Mouse (Mus musculus) small intestine, adult 2 months (tissue): ENCODE data around the gene D2hgdh. TPM values are rescaled to one million over a fixed set of nuclear protein-coding genes. Genes with fewer than 3 reads are reported as not detected.

Experiments used
- H3K27ac ChIP-seq: fragments of 200-500 bp; 2 replicates; pipeline ENCODE4 v1.5.1; 2012; ENCODE audit warnings: low read depth, low read length, control low read depth, inconsistent platforms; ENCODE audit not compliant: insufficient read depth
- H3K27me3 ChIP-seq: fragments of 200-500 bp; 2 replicates; pipeline ENCODE4 v1.6.1; 2012; ENCODE audit warnings: mild to moderate bottlenecking, moderate library complexity, low read length, inconsistent platforms; ENCODE audit not compliant: control insufficient read depth, insufficient read depth
- H3K36me3 ChIP-seq: fragments of 200-500 bp; 2 replicates; pipeline ENCODE4 v1.6.1; 2012; ENCODE audit warnings: mild to moderate bottlenecking, low read length, control low read depth, inconsistent platforms; ENCODE audit not compliant: control insufficient read depth, insufficient read depth
- H3K4me1 ChIP-seq: fragments of 200-500 bp; 2 replicates; pipeline ENCODE4 v1.6.1; 2012; ENCODE audit warnings: low read length, inconsistent platforms, mixed read lengths; ENCODE audit not compliant: control insufficient read depth, insufficient read depth, insufficient read length
- H3K4me3 ChIP-seq: fragments of 200-500 bp; 2 replicates; pipeline ENCODE4 v1.5.1; 2012; ENCODE audit warnings: low read depth, mild to moderate bottlenecking, control low read depth, inconsistent platforms, low read length, moderate library complexity
- CTCF ChIP-seq: fragments of 200-500 bp; IDR thresholded peaks from 2 replicates; pipeline ENCODE4 v1.5.1; 2012; ENCODE audit warnings: low read depth, mild to moderate bottlenecking, control low read depth, inconsistent platforms, low read length, moderate library complexity, mixed read lengths; ENCODE audit not compliant: insufficient replicate concordance, insufficient read length; ENCODE audit errors: extremely low read depth
- POLR2A ChIP-seq: fragments of 200-500 bp; IDR thresholded peaks from 2 replicates; pipeline ENCODE4 v1.6.1; 2012; ENCODE audit warnings: low read depth, mild to moderate bottlenecking, control low read depth, inconsistent platforms, low read length, moderate library complexity
- WGBS: fragments of 180-500 bp; shearing (Covaris S2); methylation state at CpG from one replicate; pipeline ENCODE4 v1.1.7; 2018; 5-methylcytosine and 5-hydroxymethylcytosine counted together
- polyA plus RNA-seq: library from polyadenylated mRNA; depleted of rRNA; stranded (reverse); fragments of >200 nt; gene quantifications from 2 replicates; pipeline ENCODE4 v1.2.3, GENCODE M21; 2012; rRNA removed

The D2hgdh gene
- 12.2 and 16.9 TPM in 2 replicates for polyA plus RNA-seq

DNA sequence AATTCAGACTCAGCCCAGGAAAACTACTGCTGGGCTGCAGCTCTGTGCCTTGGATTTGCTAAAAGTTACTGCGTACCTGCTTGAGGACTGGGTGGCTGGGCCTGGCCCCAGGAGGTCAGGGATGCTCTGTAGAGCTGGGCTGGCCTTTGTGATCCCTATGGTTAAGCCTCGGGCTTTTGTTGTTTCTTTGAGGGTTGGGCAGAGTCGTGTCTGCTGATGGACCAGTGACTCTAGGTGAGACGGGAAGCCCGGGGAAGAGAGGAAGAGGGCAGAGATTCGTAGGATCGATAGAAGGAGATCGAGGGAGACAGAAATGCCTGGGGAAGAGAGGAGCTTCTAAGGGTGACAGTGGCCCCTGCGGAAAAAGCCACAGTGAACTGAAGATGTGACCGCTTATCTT is at the start of gene D2hgdh:
Gene D2hgdh (plus strand): TSS at position 301 of the 400 bp plus-strand sequence.
- peaks cover 7% of the 10 kb centered on the region; the same call in 1 of the 2 replicates for H3K4me1 ChIP-seq
- WGBS, result 11% methylated on average over 10 of the region's 10 CpGs

DNA sequence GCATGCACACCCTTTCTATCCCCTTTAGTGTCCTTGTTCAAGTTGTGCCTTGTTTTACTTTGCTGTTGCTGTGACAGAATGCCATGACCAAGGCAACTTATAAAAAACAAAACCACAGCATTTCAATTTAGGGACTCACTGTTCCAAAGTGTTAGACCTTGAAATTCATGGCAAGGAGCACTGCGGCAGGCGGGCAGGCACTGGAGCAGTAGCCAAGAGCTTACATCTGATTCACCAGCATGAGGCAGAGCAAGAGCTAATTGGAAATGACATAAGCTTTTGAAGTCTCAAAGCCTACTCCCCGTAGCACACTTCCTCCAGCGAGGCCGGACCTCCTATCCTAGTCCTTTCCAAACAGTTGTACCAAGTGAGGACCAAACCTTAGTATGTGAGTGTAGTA is 48.0 kb upstream of the D2hgdh start:
- TF ChIP-seq POLR2A, result no peak
- no peak for TF ChIP-seq CTCF
- Histone ChIP-seq H3K27ac (no peak overlapping the region), H3K4me1 (no peaks in the 10 kb centered on the region), H3K36me3 (peaks cover 57% of the 10 kb centered on the region), H3K27me3 (no peaks in the 10 kb centered on the region), H3K4me3 (no peak overlapping the region)
- whole genome bisulfite sequencing, result 94% methylated on average over 5 of the region's 5 CpGs

More for the DNA sequence above, at the start of gene D2hgdh:
- Histone ChIP-seq H3K4me3 (peak within 1 kb of the TSS; percentile 68), H3K27me3 (no peaks in the 10 kb centered on the region), H3K36me3 (peaks cover 7% of the 10 kb centered on the region; the same call in 1 of the 2 replicates), H3K27ac (peak within 1 kb of the TSS; percentile 96)
- TF ChIP-seq POLR2A, result no peak
- peak; percentile 2; the same call in 1 of the 2 replicates for TF ChIP-seq CTCF

DNA sequence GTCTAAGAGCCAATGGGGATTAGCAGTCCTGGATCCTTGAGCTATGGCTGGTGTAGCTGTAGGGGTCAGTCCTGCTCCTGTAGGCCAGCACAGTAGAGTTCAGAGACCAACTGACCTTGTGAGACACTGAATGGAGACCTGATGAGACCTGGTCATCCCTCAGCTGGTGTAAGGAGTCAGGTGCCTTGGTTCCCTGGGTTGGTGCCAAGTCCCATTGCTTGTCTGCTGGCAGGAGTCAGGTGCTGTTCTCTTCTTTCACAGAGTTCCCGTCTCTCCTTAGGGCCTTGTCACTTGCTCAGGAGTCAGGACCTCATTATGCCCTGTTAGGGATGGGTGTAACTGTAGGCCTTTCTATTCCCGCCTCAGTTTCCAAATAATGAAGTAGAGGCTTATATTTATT is 37.8 kb upstream of the D2hgdh start:
- Histone ChIP-seq H3K4me1 (no peaks in the 10 kb centered on the region), H3K36me3 (peaks cover 64% of the 10 kb centered on the region), H3K27ac (no peak overlapping the region), H3K27me3 (no peaks in the 10 kb centered on the region), H3K4me3 (no peak overlapping the region)
- WGBS, result 85% methylated on average over 2 of the region's 2 CpGs
- no peak for TF ChIP-seq POLR2A
- TF ChIP-seq CTCF, result no peak

DNA sequence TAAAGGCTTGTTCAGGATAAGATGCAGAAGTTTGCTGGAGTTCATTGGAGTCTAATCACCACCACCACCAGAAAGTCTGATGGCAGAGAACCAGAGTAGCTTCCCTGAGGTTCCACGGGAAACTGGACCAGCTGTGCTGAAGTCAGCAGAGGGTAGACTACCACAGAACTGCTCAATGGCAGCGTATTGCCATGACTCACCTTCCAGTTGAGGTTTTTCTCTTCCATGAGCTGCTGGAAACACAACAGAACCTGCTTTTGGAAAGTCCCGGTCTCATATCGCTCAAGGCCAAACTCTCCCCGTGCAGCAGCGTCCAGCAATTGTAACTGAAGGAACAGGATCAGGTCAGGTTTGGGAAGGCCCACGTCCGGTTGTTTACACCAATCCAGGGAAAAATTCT is 30.2 kb upstream of the D2hgdh start:
- Histone ChIP-seq H3K36me3 (peaks cover 37% of the 10 kb centered on the region), H3K4me3 (no peak overlapping the region), H3K27me3 (no peaks in the 10 kb centered on the region), H3K27ac (no peak overlapping the region), H3K4me1 (no peaks in the 10 kb centered on the region)
- 90% methylated on average over 8 of the region's 8 CpGs for WGBS
- TF ChIP-seq CTCF, result no peak
- no peak for TF ChIP-seq POLR2A

DNA sequence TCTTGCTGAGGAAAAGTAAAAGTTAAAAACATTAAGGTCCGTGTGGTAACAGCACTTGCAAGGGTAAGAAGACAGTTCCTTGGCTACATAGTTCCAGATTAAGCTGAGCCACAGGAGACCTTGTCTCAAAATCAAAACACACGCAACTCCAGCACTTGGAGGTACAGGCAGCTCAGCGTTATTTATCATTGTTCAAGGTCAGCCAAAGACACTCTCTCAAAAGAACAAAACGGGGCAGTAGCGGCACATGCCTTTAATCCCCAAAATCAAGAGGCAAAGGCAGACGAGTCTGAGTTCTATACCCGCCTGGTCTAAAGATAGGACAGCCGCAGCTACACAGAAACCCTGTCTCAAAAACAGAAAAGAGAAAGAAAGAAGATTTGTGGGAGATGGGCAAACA is 28.8 kb upstream of the D2hgdh start:
- Histone ChIP-seq H3K27me3 (no peaks in the 10 kb centered on the region), H3K27ac (no peak overlapping the region), H3K36me3 (peaks cover 33% of the 10 kb centered on the region), H3K4me1 (no peaks in the 10 kb centered on the region), H3K4me3 (no peak overlapping the region)
- TF ChIP-seq CTCF (no peak), POLR2A (no peak)
- 74% methylated on average over 8 of the region's 8 CpGs for WGBS

DNA sequence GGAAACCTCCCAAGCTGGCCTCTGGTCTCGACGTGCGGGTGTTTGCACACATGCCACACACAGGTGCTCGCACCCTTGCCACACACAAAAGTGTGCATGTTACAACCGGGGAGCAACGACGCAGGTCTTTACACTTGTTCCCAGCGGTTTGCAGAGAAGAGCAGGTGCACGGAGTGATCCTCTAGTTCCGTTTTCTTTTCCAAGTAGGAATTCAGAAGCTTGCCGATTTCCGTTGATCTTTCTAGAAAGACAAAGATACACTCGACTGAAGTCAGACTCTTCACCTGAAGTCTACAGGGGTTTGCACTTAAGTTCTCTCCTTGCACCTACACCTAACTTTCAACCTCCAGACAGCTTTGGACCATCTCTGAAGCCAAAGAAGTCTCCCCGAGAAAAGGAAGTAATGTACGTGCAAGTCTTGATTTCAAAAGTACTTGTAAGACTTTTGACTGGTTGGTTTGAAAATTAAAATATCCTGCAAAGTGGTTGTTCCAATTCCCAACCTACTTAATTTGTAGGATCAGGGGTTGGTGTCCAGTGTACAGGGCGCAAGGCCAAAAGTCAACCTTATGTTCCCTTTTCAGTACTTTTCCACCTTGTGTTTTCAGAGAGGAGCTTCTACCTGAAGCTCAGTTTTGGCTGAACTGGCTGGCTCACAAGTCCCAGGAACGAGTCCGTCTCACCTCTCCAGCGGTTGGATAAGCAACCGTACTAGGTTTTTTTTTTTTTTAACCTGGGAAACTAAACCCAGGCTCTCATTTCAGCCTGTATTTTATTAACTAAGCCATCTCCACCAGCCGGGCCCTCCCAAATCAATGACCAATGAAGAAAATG is 23.8 kb upstream of the D2hgdh start:
- H3K27ac ChIP-seq, result no peak overlapping the region
- H3K27me3 ChIP-seq, result no peaks in the 10 kb centered on the region
- TF ChIP-seq POLR2A (no peak), CTCF (no peak)
- H3K36me3 ChIP-seq, result peaks cover 2% of the 10 kb centered on the region; the same call in 1 of the 2 replicates
- peaks cover 14% of the 10 kb centered on the region; the same call in 1 of the 2 replicates for H3K4me1 ChIP-seq
- peak overlapping the region; percentile 96 for H3K4me3 ChIP-seq
- WGBS, result 62% methylated on average over 21 of the region's 21 CpGs

DNA sequence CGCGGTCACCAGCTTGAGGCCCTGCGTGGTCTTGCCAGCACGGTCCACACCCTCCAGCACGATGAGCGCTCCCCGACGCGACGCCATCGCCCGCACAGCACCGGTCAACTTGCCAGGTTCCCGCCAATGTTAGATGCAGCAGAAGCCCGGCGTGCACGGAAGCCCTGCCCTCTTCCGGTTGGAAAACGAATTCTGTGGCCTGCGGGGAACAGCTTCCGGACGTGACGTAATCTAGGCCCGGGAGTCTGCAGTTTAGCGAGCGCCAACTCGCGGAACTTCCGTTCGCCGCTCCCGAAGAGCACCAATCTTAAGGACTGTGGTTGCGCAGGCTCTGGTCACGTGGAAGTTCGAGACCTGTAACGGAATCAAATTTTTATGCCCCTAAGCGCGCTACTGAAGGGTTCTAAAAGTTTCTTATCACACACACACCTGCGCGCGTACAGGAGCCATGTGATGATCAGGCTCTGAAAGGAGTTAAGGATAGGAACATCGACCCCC is 22.9 kb upstream of the D2hgdh start, which contains the start of gene Dtymk:
Gene Dtymk (minus strand): TSS at position 194 of the 498 bp plus-strand sequence.
- Histone ChIP-seq H3K27ac (peak within 1 kb of the TSS; percentile 80), H3K27me3 (no peaks in the 10 kb centered on the region), H3K4me1 (peaks cover 14% of the 10 kb centered on the region; the same call in 1 of the 2 replicates), H3K36me3 (peaks cover 7% of the 10 kb centered on the region), H3K4me3 (peak within 1 kb of the TSS; percentile 96)
- peak; percentile 25 for TF ChIP-seq POLR2A
- no peak for TF ChIP-seq CTCF
- under 1% methylated on average over 42 of the region's 42 CpGs for WGBS

DNA sequence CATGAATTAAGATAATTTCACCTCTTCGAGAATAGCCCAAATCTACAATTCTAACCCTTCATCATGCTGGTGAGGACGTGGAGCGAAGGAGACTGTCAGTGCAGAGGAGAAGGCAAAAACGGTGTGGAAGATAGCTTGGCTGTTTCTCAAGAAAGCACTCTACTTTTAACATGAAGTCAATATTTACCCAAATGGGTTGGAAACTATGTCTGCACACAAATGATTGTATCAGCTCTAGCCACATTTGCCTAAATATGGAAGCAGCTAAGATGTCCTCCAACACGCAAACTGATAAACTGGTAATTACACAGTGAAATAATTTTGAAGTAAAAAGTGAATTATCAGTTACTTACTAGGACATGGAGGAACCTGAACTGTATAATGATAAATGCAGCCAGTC is 21.9 kb upstream of the D2hgdh start:
- H3K27ac ChIP-seq, result 0 out of 2 replicates have a peak overlapping the region, but pooled peaks have one; percentile 80
- no peaks in the 10 kb centered on the region for H3K27me3 ChIP-seq
- TF ChIP-seq POLR2A, result no peak
- 62% methylated on average over 5 of the region's 5 CpGs for WGBS
- no peak overlapping the region for H3K4me3 ChIP-seq
- peaks cover 14% of the 10 kb centered on the region; the same call in 1 of the 2 replicates for H3K4me1 ChIP-seq
- H3K36me3 ChIP-seq, result peaks cover 10% of the 10 kb centered on the region
